Mouse (Mus musculus): ENCODE results near the gene Myo6.

DNA sequence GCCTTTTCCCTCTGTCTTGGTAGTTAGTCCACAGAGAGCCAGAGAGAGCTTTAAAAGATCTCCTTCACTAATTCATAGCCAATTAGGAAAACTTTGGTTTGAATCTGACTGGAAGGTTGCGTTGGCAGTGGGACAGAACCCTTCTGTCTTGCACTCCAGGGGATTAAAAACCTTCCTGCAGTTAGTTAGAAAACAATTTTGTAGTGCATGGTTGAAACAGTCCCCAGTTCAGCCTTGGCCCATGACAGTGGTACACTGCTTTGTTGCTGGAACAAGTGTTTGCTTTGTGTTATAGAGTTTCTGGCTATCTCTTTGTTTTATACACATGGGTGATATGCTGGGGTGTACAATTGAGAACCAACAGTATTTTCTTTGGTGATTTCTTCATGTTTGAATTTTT, 176.1 kb downstream of the Myo6 start:
- TF ChIP-seq ZNF384 (IDR thresholded peaks at IDR 0.05; ENCODE audit: low read depth, low read length) = no peak
- TF ChIP-seq ETS1 (conservative IDR thresholded peaks at IDR 0.05; ENCODE audit: low read depth, low read length) = no peak
- TF ChIP-seq MAX (IDR thresholded peaks at IDR 0.05; ENCODE audit: low read length) = no peak
- TF ChIP-seq JUND (conservative IDR thresholded peaks at IDR 0.05; ENCODE audit: low read depth, low read length) = no peak
- no peak for TF ChIP-seq CTCF (conservative IDR thresholded peaks at IDR 0.05 in 1 of 2, IDR thresholded peaks at IDR 0.05 in 1 of 2; ENCODE audit: low read depth in 2 of 2, low read length in 2 of 2)
- no peak for TF ChIP-seq EP300 (IDR thresholded peaks at IDR 0.05; ENCODE audit: low read length)
- no peak for TF ChIP-seq TCF12 (IDR thresholded peaks at IDR 0.05; ENCODE audit: low read depth, low read length)
- TF ChIP-seq MEF2A (IDR thresholded peaks at IDR 0.05; ENCODE audit: borderline replicate concordance, low read depth, low read length) = no peak
- TF ChIP-seq GABPA (IDR thresholded peaks at IDR 0.05; ENCODE audit: insufficient replicate concordance, low read depth, low read length) = no peak

Data from CH12.LX (cell line).